Mouse (Mus musculus) embryo, embryonic 11.5 days (tissue): ENCODE data around the gene Tcta.
A peak's percentile ranks its signal among the peaks of the same experiment; 100 is the strongest.
"Not testable (repeated sequence)": the region's sequence is repeated elsewhere in the genome, so short reads cannot be mapped to it uniquely, and the experiment has no call there.

ENCODE experiments used
- DNase-seq: peaks from one replicate; pipeline ENCODE4 v3.0.0-alpha.2; 2012; ENCODE audit warnings: low read depth, low spot score

The Tcta gene

DNA sequence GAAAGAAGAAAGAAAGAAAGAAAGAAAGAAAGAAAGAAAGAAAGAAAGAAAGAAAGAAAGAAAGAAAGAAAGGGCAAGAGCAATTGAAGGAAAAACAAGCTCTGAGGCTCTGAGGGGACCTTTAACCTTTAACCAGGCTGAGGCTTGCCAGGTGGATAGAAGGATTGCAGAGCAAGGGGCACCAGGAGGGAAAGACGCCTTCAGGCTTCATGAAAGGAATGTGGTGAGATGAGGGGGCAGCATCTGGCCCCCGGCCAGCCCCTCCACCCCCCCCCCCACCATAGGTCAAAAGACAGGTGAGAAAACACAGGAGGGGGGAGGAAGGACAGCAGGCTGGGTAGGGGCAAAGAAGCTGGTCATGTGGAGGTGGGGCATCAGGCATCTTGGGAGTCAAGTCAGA is 34.0 kb downstream of the Tcta start:
- DNase-seq: no peak

DNA sequence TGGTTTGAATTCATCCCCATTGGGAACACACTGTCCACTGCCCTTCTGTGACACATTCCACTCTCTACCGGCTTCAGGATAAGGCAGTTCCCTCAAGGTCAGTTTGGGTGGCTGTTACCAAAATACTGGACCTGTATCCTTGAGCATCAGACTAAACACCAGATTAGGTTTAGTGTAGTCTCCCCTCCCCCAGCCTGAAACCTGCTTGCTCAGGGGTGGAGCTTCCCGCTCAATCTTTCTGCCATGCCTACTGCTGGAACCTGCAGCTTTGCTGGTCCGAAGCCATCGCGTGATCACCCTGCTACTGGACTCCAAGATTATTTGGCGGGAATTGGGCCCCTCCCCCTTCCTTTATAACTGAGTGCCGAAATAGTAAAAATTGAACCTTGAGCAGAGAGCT is 37.3 kb downstream of the Tcta start:
- DNase-seq: not testable (repeated sequence)

DNA sequence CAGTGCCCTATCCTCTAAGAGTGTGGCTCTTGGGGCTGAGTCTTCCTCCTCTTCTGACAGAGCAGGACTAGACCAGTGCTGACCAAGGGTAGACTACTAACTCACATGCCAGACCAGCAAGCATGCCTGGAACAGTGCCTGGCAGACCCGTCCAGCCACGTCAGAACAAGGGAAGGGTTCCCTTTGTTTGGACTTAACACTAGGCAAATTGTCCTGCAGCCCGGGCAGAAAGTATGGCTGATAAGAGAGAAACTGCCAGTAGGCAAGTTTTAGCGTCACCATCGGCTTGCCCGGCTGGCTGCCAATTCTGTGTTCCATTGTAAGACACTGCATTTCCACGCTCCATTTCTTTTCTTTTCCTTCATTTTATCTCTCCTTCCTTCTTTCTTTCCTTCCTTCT is 38.3 kb downstream of the Tcta start:
- no peak for DNase-seq

DNA sequence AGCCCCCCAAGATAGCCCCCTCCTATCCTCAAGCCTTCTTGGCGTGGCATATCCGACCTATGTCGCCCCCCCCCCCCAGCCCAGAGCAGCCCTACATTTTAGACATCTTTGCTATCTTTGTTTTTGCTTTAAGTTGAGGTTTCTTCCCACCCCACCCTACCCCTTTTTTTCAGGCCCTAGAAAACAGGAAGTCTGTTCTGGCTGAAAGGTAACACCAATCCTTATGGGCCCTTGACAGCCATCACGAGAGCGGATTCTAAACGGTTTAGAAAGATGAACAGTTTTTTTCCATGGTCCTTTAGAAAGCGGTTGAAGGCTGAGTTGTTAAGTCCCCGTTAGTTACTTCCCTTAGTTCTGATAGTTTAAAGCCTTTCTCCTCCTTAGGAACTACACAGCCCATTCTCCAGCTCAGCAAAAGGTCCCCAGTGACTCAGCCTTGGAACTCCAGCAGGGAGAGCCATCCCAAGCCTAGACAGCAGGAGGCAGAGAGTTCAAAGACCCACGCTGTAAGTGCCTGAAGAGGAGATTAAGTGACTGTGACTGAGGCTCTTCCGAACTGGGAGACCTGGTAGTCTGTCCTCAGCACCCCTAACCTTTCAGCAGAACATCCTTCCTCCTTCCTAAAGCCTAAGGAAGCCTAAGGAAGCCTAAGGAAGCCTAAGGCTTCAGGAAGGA is 39.6 kb downstream of the Tcta start:
- DNase-seq: no peak

DNA sequence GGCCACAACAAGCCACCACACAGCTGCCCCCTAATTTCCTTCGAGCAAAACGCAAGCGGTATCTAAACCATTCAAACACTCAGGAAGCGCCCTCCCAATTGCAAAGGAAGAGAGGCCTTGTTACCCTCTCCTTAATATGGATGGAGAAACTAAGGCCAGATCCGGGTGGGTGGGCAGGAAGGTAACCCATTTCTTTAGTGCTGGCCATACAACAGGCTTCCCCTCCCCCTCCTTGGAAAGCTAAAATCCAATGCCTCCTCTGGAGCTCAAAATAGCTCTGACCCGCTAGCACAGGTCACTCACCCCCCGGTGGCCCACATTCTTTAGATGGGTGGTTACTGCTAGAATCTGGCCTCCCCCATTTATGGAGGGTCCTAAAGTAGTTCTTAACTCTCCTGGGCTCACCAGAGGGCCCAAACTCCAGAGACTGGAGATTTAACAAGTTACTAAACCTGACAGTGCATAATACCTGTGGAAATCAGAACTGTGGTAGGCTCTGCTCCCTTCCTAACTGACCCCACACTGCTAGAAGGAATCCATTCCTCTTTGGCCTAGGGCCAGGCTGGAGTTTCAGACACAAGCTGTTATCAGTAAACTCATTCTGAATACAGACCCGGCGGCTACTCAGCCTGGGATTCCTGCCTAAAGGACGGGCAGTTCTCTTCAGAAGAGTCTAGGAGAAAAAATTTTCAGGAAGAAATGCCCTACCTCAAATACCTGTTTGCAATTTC is 41.6 kb downstream of the Tcta start:
- no peak for DNase-seq

DNA sequence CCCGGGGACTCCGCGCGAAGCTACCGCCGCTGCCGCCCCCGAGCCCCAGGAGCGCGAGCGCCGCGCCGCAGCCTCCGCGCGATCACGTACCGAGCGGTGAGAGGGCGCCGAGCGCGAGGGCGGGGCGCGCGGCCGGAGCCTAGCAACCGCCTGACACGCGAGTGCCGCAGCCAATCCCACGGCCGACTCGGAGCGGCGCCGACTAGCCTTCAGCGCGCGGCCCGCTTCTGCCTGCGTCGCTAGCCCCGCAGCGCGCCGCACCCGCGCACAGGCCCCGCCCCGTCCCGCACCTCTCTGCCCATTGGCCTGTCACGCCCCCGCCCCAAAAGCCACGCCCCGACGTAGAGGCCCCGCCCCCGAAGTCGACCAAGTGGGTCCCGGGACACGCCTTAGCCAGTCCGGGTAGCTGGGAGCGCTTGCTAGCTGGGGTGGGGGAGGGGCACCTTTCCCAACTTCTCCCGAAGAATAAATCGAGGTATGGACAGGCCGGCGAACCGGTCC is 42.2 kb downstream of the Tcta start, which contains the start of gene Dag1:
Gene Dag1, minus strand, starts transcription at position 269 of the 501 bp plus-strand sequence.
- DNase-seq: peak; percentile 97

DNA sequence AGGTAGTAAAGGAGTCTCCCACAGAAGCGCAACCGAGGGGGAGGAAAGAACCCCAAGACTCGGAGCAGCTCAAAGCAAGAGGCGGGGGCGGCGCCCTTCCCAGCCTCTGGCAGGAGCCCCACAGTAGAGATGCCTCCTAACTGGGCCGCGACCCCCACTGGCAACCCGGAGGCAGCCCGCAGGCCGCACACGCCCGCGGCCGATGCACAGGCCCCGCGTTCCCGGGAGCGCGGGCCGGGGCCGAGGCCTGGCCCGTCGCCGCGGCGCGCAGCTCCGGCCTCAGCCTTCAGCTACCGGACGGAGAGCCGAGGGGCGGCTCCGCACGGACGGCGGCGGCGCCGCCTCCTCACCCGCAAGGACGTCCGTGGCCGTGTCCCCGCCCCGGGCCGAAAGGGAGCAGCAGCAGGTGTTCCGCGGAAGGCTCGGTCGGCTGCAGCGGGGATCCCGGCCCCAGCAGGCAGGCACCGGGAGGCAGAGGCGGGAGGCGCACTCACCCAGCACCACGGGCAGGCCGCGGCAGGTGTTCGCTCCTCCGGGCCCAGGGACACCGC is 42.8 kb downstream of the Tcta start:
- no peak for DNase-seq

DNA sequence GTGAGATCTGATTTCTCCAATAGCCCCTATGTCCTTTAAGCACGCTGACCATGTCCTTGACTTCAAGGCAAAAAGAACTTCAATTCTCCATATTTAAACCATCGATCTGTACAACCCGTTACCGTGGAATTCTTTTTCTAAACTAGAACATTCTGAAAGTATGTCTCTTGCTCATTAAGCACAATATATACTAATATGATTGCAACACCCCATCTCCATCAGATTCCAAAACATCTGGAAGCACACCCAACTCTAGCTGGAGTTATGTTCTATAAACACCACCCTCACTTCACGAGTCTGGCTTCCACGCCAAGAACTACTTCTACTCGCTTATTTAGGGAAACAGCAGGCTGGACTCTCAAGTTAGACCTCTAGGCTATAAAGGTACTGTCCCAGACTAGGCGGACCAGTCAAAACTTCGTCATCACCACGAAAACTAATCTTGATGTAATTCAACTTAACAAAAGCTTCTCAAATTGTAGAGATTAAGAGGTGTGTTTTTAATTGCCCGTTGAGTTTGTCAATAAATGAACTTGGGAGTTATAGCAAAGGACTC is 43.4 kb downstream of the Tcta start:
- no peak for DNase-seq

DNA sequence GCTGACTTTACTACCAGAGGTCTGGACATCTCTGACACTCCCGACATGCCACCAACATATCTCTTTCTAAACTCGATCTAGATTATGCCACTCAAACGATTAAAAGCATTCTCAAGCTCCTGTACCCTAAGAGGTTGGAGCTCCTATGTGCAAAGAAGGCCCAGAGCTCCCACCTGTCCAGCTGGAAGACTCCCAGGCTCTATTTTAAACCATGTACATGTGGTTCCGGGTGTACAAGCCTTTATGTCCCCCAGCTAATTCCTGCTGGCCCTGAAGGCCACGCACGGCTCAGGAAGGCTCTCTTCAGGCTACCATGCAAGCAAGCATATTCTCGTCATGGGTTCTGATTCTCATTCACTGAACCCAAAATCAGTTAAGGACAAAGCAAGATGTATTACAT is 44.1 kb downstream of the Tcta start:
- DNase-seq: no peak

DNA sequence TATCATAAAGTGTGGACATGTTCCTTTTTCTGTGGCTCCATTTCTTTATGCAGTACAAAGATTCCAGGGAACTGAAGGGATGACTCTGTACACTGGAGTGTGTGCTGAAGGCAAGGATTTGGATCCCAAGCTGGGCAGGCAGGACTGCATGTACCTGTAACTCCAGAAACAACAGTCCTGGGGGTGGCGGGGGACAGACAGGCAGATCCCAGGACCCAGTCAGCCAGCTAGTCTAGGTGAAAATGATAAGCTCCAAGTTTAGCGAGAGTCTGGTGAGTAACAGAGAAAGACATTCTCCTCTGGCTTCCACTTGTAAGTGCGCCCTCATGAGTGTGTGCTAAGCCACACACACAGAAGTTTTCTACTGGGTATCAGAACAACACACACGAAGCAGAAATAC is 45.4 kb downstream of the Tcta start:
- DNase-seq: no peak
